Comparison of ENCODE assay signal across 8 mouse cellular contexts in the genomic region with DNA sequence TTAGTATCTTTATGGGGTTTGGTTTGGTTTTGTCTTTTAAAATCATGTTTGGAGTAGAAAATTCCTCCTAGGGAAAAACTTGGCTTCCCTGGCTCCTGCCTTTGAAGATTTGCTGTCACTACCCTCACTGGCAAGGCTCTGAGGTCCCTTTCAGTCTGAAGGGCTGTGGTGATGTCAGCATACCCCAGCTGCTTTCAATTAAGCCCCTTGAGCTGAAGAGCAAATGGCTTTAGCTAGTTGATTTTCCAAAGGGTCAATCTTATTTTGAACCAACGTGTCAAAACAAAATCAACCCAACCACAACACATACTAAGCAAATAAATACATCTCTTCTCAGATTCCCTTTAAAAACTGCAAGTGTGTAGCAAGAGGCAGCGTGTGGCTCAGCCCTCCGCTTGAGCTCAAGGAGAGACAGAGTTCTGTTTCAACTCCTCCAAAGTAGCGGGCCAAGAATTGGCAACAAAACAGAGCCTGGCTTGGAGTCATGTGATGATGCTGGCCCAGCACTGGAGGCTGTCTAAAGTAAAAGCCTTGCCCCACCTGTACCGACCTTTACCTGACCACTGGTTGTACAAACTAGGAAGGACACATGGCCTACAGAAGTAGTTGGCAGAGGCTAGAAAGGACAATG. TPM values are rescaled to one million over a fixed set of nuclear protein-coding genes. Genes with fewer than 3 reads are reported as not detected.
DNase-seq lines count a peak whose midpoint lies in the region; ATAC-seq and TF ChIP-seq lines count a peak whose summit lies in the region.

No protein-coding gene starts in this region.

- H3K27me3 ChIP-seq in forebrain, embryonic 14.5 days (replicated peaks; ENCODE audit: control insufficient read depth, insufficient read depth, low read length): no peaks in the 10 kb centered on the region
- H3K27me3 ChIP-seq in forebrain, embryonic 12.5 days: peaks cover 49% of the 10 kb centered on the region
- H3K27me3 ChIP-seq in kidney, postnatal 0 days (ENCODE audit: insufficient read depth, low read length): no peaks in the 10 kb centered on the region
- H3K27me3 ChIP-seq in limb, embryonic 12.5 days: no peaks in the 10 kb centered on the region
- no peaks in the 10 kb centered on the region for H3K27me3 ChIP-seq in forebrain, embryonic 16.5 days (replicated peaks; ENCODE audit: control insufficient read depth, insufficient read depth, low read length)

- WGBS in forebrain, embryonic 14.5 days: 42% methylated on average over 5 of the region's 5 CpGs
- WGBS in forebrain, embryonic 12.5 days: 44% methylated on average over 5 of the region's 5 CpGs
- WGBS in kidney, postnatal 0 days: 46% methylated on average over 5 of the region's 5 CpGs
- WGBS in limb, embryonic 12.5 days: 29% methylated on average over 5 of the region's 5 CpGs
- 31% methylated on average over 5 of the region's 5 CpGs for WGBS in forebrain, embryonic 16.5 days

- H3K27ac ChIP-seq in forebrain, embryonic 14.5 days (ENCODE audit: low read depth, low read length): no peak overlapping the region
- no peak overlapping the region for H3K27ac ChIP-seq in forebrain, embryonic 12.5 days
- H3K27ac ChIP-seq in kidney, postnatal 0 days: peak overlapping the region; percentile 21; the same call in 1 of the 2 replicates
- peak overlapping the region; percentile 78 for H3K27ac ChIP-seq in limb, embryonic 12.5 days
- H3K27ac ChIP-seq in forebrain, embryonic 16.5 days (ENCODE audit: low read length): no peak overlapping the region

- TF ChIP-seq CTCF in kidney, postnatal 0 days (IDR thresholded peaks at IDR 0.05; ENCODE audit: low read depth): no peak

- H3K4me3 ChIP-seq in forebrain, embryonic 14.5 days (ENCODE audit: low read depth, low read length): no peak overlapping the region
- H3K4me3 ChIP-seq in forebrain, embryonic 12.5 days (replicated peaks): no peak overlapping the region
- H3K4me3 ChIP-seq in kidney, postnatal 0 days (replicated peaks; ENCODE audit: low read depth, low read length): no peak overlapping the region
- H3K4me3 ChIP-seq in limb, embryonic 12.5 days (replicated peaks): no peak overlapping the region
- H3K4me3 ChIP-seq in forebrain, embryonic 16.5 days (replicated peaks; ENCODE audit: low read length): no peak overlapping the region

- ATAC-seq in forebrain, embryonic 14.5 days: no peak
- ATAC-seq in forebrain, embryonic 12.5 days (ENCODE audit: low FRiP score): no peak
- no peak for ATAC-seq in kidney, postnatal 0 days (replicated peaks; ENCODE audit: low FRiP score, low read depth)
- no peak for ATAC-seq in limb, embryonic 12.5 days (ENCODE audit: insufficient number of reproducible peaks, insufficient read depth, low FRiP score, low TSS enrichment, low read depth)
- no peak for ATAC-seq in forebrain, embryonic 16.5 days
- no peak for ATAC-seq in CD4-positive, CD25-positive, alpha-beta regulatory T cell, adult 4 months

- H3K4me1 ChIP-seq in forebrain, embryonic 14.5 days (ENCODE audit: control insufficient read depth, insufficient read depth, low read length): peaks cover under 1% of the 10 kb centered on the region; the same call in 1 of the 2 replicates
- H3K4me1 ChIP-seq in forebrain, embryonic 12.5 days: peaks cover 30% of the 10 kb centered on the region
- H3K4me1 ChIP-seq in kidney, postnatal 0 days (replicated peaks; ENCODE audit: insufficient read depth, low read length): peaks cover 3% of the 10 kb centered on the region; the same call in 1 of the 2 replicates
- H3K4me1 ChIP-seq in limb, embryonic 12.5 days (replicated peaks): peaks cover 41% of the 10 kb centered on the region
- H3K4me1 ChIP-seq in forebrain, embryonic 16.5 days (replicated peaks; ENCODE audit: control insufficient read depth, insufficient read depth, low read length): peaks cover 15% of the 10 kb centered on the region

- no peak overlapping the region for H3K4me2 ChIP-seq in forebrain, embryonic 14.5 days (ENCODE audit: low read length)
- no peak overlapping the region for H3K4me2 ChIP-seq in forebrain, embryonic 12.5 days
- H3K4me2 ChIP-seq in kidney, postnatal 0 days (ENCODE audit: low read length): no peak overlapping the region
- no peak overlapping the region for H3K4me2 ChIP-seq in limb, embryonic 12.5 days
- no peak overlapping the region for H3K4me2 ChIP-seq in forebrain, embryonic 16.5 days (ENCODE audit: low read length)

- no peaks in the 10 kb centered on the region for H3K9me3 ChIP-seq in forebrain, embryonic 14.5 days (replicated peaks; ENCODE audit: control insufficient read depth, low read length)
- H3K9me3 ChIP-seq in forebrain, embryonic 12.5 days: no peaks in the 10 kb centered on the region
- no peaks in the 10 kb centered on the region for H3K9me3 ChIP-seq in kidney, postnatal 0 days (replicated peaks; ENCODE audit: low read length)
- H3K9me3 ChIP-seq in limb, embryonic 12.5 days: no peaks in the 10 kb centered on the region
- H3K9me3 ChIP-seq in forebrain, embryonic 16.5 days (ENCODE audit: control insufficient read depth, low read length): no peaks in the 10 kb centered on the region

- H3K36me3 ChIP-seq in forebrain, embryonic 14.5 days (ENCODE audit: control insufficient read depth, insufficient read depth, low read length): no peaks in the 10 kb centered on the region
- H3K36me3 ChIP-seq in forebrain, embryonic 12.5 days (replicated peaks): no peaks in the 10 kb centered on the region
- H3K36me3 ChIP-seq in kidney, postnatal 0 days (ENCODE audit: insufficient read depth, low read length): no peaks in the 10 kb centered on the region
- H3K36me3 ChIP-seq in limb, embryonic 12.5 days: no peaks in the 10 kb centered on the region
- H3K36me3 ChIP-seq in forebrain, embryonic 16.5 days (ENCODE audit: control insufficient read depth, insufficient read depth): no peaks in the 10 kb centered on the region

- peak; percentile 58 for DNase-seq in forebrain, embryonic 14.5 days (ENCODE audit: low spot score)
- peak; percentile 46 for DNase-seq in kidney, postnatal 0 days (ENCODE audit: low spot score)
- DNase-seq in kidney, adult 18-20 months: no peak
- DNase-seq in adrenal gland, postnatal 36 days: peak; percentile 47 to 56

- no peak overlapping the region for H3K9ac ChIP-seq in forebrain, embryonic 14.5 days (ENCODE audit: low read length)
- no peak overlapping the region for H3K9ac ChIP-seq in forebrain, embryonic 12.5 days
- H3K9ac ChIP-seq in kidney, postnatal 0 days (ENCODE audit: low read depth, low read length): no peak overlapping the region
- H3K9ac ChIP-seq in limb, embryonic 12.5 days (replicated peaks): no peak overlapping the region
- no peak overlapping the region for H3K9ac ChIP-seq in forebrain, embryonic 16.5 days (replicated peaks; ENCODE audit: low read depth, low read length)

RNA-seq across cellular contexts. Expression of a gene that starts 17.3 kb away (rescaled TPM):
- polyA plus RNA-seq in forebrain, embryonic 14.5 days (2014; fragmentation: Nextera tagmentation; extraction: Ambion mirVana): 28.0 and 32.0 TPM in 2 replicates
- 139 and 146 TPM in 2 replicates for polyA plus RNA-seq in forebrain, embryonic 12.5 days (2016; fragmentation: Nextera tagmentation; extraction: Ambion mirVana)
- 96.5 and 112 TPM in 2 replicates for polyA plus RNA-seq in kidney, postnatal 0 days (2015; fragmentation: Nextera tagmentation; extraction: Ambion mirVana)
- total RNA-seq in adrenal gland, postnatal 36 days (2021): 10 to 100 TPM; 51.6 to 52.4 TPM
- 260 and 282 TPM in 2 replicates for polyA plus RNA-seq in limb, embryonic 12.5 days (2016; fragmentation: Nextera tagmentation; extraction: Ambion mirVana)
- polyA plus RNA-seq in forebrain, embryonic 16.5 days (2015; fragmentation: Nextera tagmentation; extraction: Ambion mirVana): 86.3 and 86.6 TPM in 2 replicates
- 10 to 100 TPM; 27.3 to 27.4 TPM for polyA plus RNA-seq in CD4-positive, CD25-positive, alpha-beta regulatory T cell, adult 4 months (2017; shearing (Covaris generic))

Comparison
In these comparisons a context has a peak if more than half of its experiments do, and no peak if none do; other contexts are left out.
1. H3K27ac ChIP-seq: peak in kidney, postnatal 0 days (single experiment) and limb, embryonic 12.5 days (single experiment); none in forebrain, embryonic 14.5 days (single experiment), forebrain, embryonic 12.5 days (single experiment) and forebrain, embryonic 16.5 days (single experiment).